Mouse (Mus musculus): ENCODE measurements at regions not wholly inside any gene's neighbourhood (a gene's known extent, or its start where the extent isn't known, plus 50 kb on each side); places are given as distances from the start of the nearest gene placed in this dataset.

- TF ChIP-seq FLI1 (IDR thresholded peaks at IDR 0.05; ENCODE audit: low read length) = no peak
- no peak for TF ChIP-seq GATA1 (IDR thresholded peaks at IDR 0.05; ENCODE audit: borderline replicate concordance, low read length)
These were observed 81.5 kb downstream of the En1 start for GRCm38 (mm10) chr1:120683532-120684245.
